Mouse (Mus musculus) liver, embryonic 14.5 days (tissue): ENCODE measurements around the gene Pcp4. TPM values are rescaled to one million over a fixed set of nuclear protein-coding genes. Genes with fewer than 3 reads are reported as not detected.
"Not testable (repeated sequence)": the region's sequence is repeated elsewhere in the genome, so short reads cannot be mapped to it uniquely, and the experiment has no call there.

ENCODE experiments used
- ATAC-seq: fragments of 200-750 bp; cut with Nextera tagmentation; 2 replicates; pipeline ENCODE4 v1.8.0; 2017; ENCODE audit warnings: moderate number of reproducible peaks, mild to moderate bottlenecking, moderate library complexity; ENCODE audit not compliant: insufficient read depth
- DNase-seq, 3 experiments: peaks; one replicate each; pipeline ENCODE4 v3.0.0-alpha.2; 2012 to 2013; ENCODE audit warnings: low read depth in 3 of 3, low spot score in 3 of 3
- H3K27ac ChIP-seq: fragments of 300-500 bp; sonication (generic); 2 replicates; pipeline ENCODE4 v1.5.1; 2014; ENCODE audit warnings: moderate library complexity, mild to moderate bottlenecking, control low read depth, inconsistent platforms
- H3K27me3 ChIP-seq: fragments of 300-500 bp; sonication (generic); 2 replicates; pipeline ENCODE4 v1.6.1; 2014; ENCODE audit warnings: mild to moderate bottlenecking, low read length, moderate library complexity; ENCODE audit not compliant: control insufficient read depth, insufficient read depth
- H3K36me3 ChIP-seq: fragments of 300-500 bp; sonication (generic); replicated peaks from 2 replicates; pipeline ENCODE4 v1.6.1; 2014; ENCODE audit warnings: low read depth; ENCODE audit not compliant: control insufficient read depth, insufficient read depth
- H3K4me1 ChIP-seq, 2 experiments: fragments of 200-500 bp in 1 of 2; fragments of 300-500 bp in 1 of 2; sonication (generic) in 1 of 2; replicated peaks; 2 replicates each; pipeline ENCODE4 v1.6.1; 2012 to 2014; ENCODE audit warnings: antibody characterized with exemption in 1 of 2, inconsistent platforms in 1 of 2, low read length in 1 of 2; ENCODE audit not compliant: control insufficient read depth in 2 of 2, insufficient read depth in 2 of 2
- H3K4me2 ChIP-seq: fragments of 300-500 bp; sonication (generic); 2 replicates; pipeline ENCODE4 v1.6.1; 2014; ENCODE audit warnings: low read depth, mild to moderate bottlenecking, control low read depth, moderate library complexity
- H3K4me3 ChIP-seq, 2 experiments: fragments of 200-500 bp in 1 of 2; fragments of 300-500 bp in 1 of 2; sonication (generic) in 1 of 2; 2 replicates each; pipeline ENCODE4 v1.5.1; 2012 to 2014; ENCODE audit warnings: low read depth in 2 of 2, low read length in 2 of 2, mild to moderate bottlenecking in 2 of 2, control low read depth in 1 of 2, inconsistent platforms in 1 of 2, moderate library complexity in 1 of 2; ENCODE audit not compliant: insufficient read depth in 1 of 2
- H3K9ac ChIP-seq: fragments of 300-500 bp; sonication (generic); replicated peaks from 2 replicates; pipeline ENCODE4 v1.6.1; 2014; ENCODE audit warnings: mild to moderate bottlenecking, control low read depth, moderate library complexity
- H3K9me3 ChIP-seq: fragments of 300-500 bp; sonication (generic); 2 replicates; pipeline ENCODE4 v1.6.1; 2016; ENCODE audit warnings: low read length, mixed read lengths; ENCODE audit not compliant: control insufficient read depth
- CTCF ChIP-seq: IDR thresholded peaks from 2 replicates; pipeline ENCODE4 v1.5.1; 2016; ENCODE audit warnings: antibody characterized with exemption, low read depth, control low read depth
- EP300 ChIP-seq: IDR thresholded peaks from 2 replicates; pipeline ENCODE4 v1.6.1; 2016; ENCODE audit warnings: antibody characterized with exemption, low read depth
- WGBS: fragments of 180-500 bp; shearing (Covaris S2); extraction: QIAGEN DNeasy Blood & Tissue Kit; methylation state at CpG from one replicate; pipeline ENCODE4 v1.1.7; 2014; ENCODE audit not compliant: insufficient replicate concordance; 5-methylcytosine and 5-hydroxymethylcytosine counted together
- polyA plus RNA-seq, 2 experiments: library from polyadenylated mRNA; depleted of rRNA in 1 of 2; stranded (reverse) in 1 of 2; unstranded in 1 of 2; fragments of >200 nt; fragmentation: Nextera tagmentation in 1 of 2; extraction: Ambion mirVana in 1 of 2; gene quantifications; 2 replicates each; pipeline versions ENCODE4 v1.2.1 to v1.2.3; 2012 to 2014

The Pcp4 gene
- polyA plus RNA-seq, 2 experiments, result 0.18 TPM; not detected in 1

DNA sequence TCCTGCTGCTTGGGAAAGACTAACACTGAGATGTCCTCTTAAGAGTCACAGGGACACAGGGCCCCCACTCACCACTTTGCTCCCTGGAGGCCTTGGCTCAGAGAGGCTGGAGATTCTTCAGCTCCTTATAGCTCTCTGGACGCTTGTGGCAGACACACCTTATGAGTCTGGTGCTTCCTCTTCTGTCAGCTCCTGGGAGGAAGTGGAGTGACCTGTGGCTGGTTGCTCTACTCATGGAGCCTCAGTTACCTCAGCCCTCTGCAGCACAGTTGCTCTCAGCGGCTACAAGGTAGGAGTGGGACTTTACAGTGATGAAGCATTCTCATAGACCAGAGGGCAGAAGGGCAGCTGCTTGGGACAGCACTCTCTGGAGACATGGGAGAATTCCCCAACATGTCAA lies 23.9 kb upstream of the Pcp4 start, which contains the start of gene Itgb2l:
Itgb2l (minus strand) TSS at position 152 of the 400 bp plus-strand sequence.
- DNase-seq (no peak), ATAC-seq (no peak)
- 31% methylated on average over 2 of the region's 2 CpGs for WGBS
- no peak for TF ChIP-seq EP300
- no peaks in the 10 kb centered on the region for H3K4me1 ChIP-seq
- H3K27ac ChIP-seq, result no peak within 1 kb of the TSS
- H3K9ac ChIP-seq, result no peak within 1 kb of the TSS
- no peaks in the 10 kb centered on the region for H3K36me3 ChIP-seq
- H3K27me3 ChIP-seq, result no peaks in the 10 kb centered on the region
- H3K4me2 ChIP-seq, result no peak within 1 kb of the TSS
- H3K9me3 ChIP-seq, result no peaks in the 10 kb centered on the region
- no peak within 1 kb of the TSS for H3K4me3 ChIP-seq

DNA sequence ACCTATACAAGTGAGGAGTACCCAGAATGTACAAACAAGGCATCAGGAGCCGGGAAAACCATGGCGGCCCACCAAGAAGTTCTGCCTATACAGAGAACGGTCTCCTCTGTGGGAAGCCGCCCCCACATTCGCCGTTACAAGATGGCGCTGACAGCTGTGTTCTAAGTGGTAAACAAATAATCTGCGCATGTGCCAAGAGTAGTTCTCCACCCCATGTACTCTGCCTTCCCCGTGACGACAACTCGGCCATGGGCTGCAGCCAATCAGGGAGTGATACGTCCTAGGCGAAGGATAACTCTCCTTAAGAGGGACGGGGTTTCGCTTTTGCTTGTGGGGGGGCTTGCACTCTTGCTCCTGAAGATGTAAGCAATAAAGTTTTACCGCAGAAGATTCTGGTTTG lies 16.5 kb upstream of the Pcp4 start:
- H3K36me3 ChIP-seq, H3K27ac ChIP-seq, H3K4me3 ChIP-seq, H3K4me1 ChIP-seq, H3K9ac ChIP-seq, H3K9me3 ChIP-seq, H3K27me3 ChIP-seq, ATAC-seq, DNase-seq, H3K4me2 ChIP-seq: not testable (repeated sequence)
- WGBS, result 85% methylated on average over 12 of the region's 16 CpGs

DNA sequence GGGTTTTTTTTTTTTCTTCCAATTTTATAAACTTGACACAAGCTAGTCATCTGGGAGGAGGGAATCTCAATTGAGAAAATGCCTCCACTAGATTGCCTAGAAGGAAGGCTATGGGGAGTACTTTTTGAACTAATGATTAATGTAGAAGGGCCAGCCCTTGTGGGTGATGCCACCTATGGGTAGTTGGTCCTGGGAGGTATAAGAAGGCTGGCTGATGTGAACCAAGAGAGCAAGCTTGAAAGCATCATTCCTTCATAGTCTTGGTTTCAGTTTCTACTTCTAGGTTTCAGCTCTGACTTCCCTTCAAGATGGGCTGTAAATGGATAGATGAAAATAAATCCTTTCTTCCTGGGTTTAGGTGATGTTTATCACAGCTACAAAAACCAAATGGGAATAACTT lies 13.3 kb upstream of the Pcp4 start:
- no peak overlapping the region for H3K9ac ChIP-seq
- no peaks in the 10 kb centered on the region for H3K36me3 ChIP-seq
- H3K9me3 ChIP-seq, result no peaks in the 10 kb centered on the region
- no peak overlapping the region for H3K27ac ChIP-seq
- H3K4me1 ChIP-seq, result no peaks in the 10 kb centered on the region
- TF ChIP-seq EP300, result no peak
- no peak for TF ChIP-seq CTCF
- H3K4me2 ChIP-seq, result no peak overlapping the region
- ATAC-seq (no peak), DNase-seq (no peak)
- no peak overlapping the region for H3K4me3 ChIP-seq
- no peaks in the 10 kb centered on the region for H3K27me3 ChIP-seq

DNA sequence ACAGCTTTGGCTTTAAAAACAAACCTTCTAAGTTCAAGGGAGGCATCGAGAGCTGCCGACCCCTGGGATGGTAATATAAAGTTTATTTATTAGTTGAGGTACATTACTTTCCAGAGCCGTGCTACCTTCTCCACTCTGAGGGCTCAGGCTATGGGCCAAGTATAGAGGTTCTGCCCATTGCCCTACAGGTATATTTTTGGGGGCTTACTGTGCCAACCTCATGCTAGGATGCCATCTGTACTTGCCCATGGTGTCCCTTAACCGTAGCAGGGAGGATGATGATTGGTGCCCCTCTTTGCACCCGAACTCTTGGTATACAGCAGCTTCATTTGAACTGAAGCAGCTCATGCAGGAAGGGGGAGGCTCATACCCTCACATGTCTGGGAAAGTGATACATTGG lies 9.8 kb upstream of the Pcp4 start:
- no peak overlapping the region for H3K4me3 ChIP-seq
- ATAC-seq (no peak), DNase-seq (no peak)
- TF ChIP-seq CTCF, result no peak
- TF ChIP-seq EP300, result no peak
- no peak overlapping the region for H3K27ac ChIP-seq
- H3K4me1 ChIP-seq, result no peaks in the 10 kb centered on the region
- no peak overlapping the region for H3K4me2 ChIP-seq
- H3K9ac ChIP-seq, result no peak overlapping the region
- no peaks in the 10 kb centered on the region for H3K36me3 ChIP-seq
- H3K27me3 ChIP-seq, result no peaks in the 10 kb centered on the region
- 57% methylated on average over 5 of the region's 5 CpGs for WGBS
- no peaks in the 10 kb centered on the region for H3K9me3 ChIP-seq

DNA sequence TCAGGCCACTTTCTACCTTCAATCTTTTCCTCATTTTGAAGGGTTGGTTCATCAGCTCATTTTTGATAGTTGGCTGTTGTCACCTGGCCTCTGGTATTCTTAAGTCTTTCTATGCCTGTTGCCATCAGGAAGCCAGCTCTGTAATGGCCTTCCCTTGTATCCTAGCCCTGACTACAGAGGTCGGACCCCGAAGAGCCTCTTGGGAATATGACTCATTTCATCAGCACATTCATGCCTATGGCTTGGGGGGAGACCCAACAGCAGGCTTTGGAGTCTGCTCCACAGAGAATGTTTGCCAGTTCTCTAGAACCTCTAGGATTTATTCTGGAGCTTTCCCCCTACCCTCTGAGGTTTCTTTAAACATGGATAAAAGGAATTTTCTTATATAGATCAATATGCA lies 8.1 kb upstream of the Pcp4 start:
- Histone ChIP-seq H3K4me1 (no peaks in the 10 kb centered on the region), H3K27me3 (no peaks in the 10 kb centered on the region), H3K4me3 (no peak overlapping the region), H3K9me3 (no peaks in the 10 kb centered on the region), H3K9ac (no peak overlapping the region), H3K36me3 (no peaks in the 10 kb centered on the region), H3K27ac (no peak overlapping the region), H3K4me2 (no peak overlapping the region)
- ATAC-seq (no peak), DNase-seq (no peak)
- 53% methylated on average over 2 of the region's 2 CpGs for WGBS
- TF ChIP-seq CTCF (no peak), EP300 (no peak)

DNA sequence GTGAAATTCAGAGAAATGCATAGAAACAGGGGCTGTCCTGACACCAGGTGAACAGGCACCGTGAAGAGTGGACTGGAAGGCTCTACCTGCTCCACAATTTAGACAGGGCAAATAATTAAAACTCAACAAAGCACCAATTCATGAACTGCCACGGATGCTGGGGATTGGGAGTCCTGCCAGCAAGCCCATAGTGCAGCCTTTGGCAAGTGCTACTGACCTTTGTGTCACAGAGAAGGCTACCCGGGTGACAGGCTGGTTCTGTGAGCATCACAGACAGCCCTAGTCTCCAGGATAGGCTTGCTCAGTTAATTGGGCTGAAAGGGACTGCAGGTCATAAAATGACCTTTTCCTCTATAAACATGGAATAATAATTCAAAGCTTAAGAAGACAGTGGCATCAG lies 6.6 kb upstream of the Pcp4 start:
- no peaks in the 10 kb centered on the region for H3K9me3 ChIP-seq

More for the DNA sequence above, 6.6 kb upstream of the Pcp4 start:
- no peaks in the 10 kb centered on the region for H3K36me3 ChIP-seq
- no peaks in the 10 kb centered on the region for H3K27me3 ChIP-seq
- 33% methylated on average over 3 of the region's 3 CpGs for WGBS
- H3K27ac ChIP-seq, result no peak overlapping the region
- no peak overlapping the region for H3K4me3 ChIP-seq
- no peak for TF ChIP-seq CTCF
- TF ChIP-seq EP300, result no peak
- H3K4me1 ChIP-seq, result no peaks in the 10 kb centered on the region
- ATAC-seq (no peak), DNase-seq (no peak)
- H3K9ac ChIP-seq, result no peak overlapping the region
- H3K4me2 ChIP-seq, result no peak overlapping the region
